Mouse (Mus musculus): ENCODE measurements around the gene Pim1.
"Not testable (repeated sequence)": the region's sequence is repeated elsewhere in the genome, so short reads cannot be mapped to it uniquely, and the experiment has no call there.

Pim1 gene

DNA sequence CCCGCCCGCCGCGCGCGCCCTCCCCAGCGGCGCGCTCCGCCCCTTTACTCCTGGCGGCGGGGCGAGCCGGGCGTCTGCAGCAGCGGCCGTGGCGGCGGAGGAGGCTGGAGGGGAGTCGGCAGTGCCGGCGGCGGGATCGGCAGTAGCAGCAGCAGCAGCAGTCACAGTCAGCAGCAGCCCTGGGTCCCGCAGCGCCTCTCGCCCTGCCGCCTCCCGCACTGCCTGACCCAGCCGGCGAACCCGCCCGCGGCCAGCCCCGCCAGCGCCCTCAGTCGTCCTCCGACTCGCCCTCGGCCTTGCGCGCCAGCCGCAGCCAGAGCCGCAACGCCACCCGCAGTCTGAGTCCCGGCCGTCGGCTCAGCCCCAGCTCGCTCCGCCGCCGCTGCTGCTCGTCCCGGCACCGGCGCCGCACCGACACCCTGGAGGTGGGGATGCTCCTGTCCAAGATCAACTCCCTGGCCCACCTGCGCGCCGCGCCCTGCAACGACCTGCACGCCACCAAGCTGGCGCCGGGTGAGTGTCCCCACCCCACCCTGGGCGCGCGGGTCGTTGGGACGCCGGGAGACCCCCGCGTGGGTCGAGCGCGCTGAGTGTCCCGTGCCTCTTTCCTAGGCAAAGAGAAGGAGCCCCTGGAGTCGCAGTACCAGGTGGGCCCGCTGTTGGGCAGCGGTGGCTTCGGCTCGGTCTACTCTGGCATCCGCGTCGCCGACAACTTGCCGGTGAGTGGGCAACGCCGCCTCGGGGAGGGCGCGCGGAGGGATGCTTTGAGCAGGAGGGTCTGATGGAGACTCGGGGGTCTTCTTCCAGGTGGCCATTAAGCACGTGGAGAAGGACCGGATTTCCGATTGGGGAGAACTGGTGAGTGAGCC is at the start of gene Pim1:
Gene Pim1 (plus strand): TSS at position 41 of the 869 bp plus-strand sequence.
- DNase-seq (ENCODE audit: low spot score in 2 of 2) = peak; percentile 53 to 61

DNA sequence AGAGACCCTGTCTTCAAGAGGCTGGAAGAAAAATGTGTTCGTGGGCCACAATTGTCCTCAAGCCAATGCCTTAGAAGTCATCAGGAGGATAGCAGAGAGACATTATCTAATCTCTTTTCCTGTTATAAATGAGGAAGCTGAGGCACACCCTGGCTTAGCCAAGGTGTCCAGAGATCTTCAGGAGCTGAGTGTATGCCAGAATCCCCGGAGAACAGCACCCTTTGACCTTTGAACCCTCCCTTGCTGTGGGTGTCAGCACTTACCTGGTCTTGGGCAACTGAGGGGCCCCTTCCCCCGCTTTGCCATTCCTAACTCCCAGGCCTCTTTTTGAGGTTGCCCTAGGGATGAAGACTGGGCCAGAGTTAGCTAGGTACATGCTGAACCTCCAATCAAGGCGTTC is 49.0 kb upstream of the Pim1 start:
- DNase-seq (ENCODE audit: low spot score in 2 of 2) = no peak

DNA sequence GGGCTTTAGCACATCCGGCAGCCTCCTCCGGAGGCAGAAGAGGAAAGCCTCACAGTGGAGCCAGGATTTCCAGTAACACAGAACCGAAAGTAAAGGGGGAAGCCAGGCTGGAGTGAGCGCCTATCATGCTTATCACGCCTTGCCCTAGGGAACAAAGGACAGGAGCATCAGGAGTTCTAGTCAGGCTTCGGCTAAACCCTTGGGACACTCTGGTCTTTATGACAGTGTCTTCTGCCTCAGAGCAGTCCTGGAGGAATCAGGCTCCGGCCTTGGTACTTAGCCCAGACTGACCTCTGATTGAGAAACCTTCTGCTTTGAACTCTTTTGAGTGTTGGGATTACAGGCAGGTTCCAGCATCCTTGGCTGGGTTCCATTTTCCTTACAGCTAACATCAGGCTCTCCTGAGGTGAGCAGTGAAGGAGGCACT is 48.4 kb upstream of the Pim1 start:
- no peak for DNase-seq (ENCODE audit: low spot score in 2 of 2)

DNA sequence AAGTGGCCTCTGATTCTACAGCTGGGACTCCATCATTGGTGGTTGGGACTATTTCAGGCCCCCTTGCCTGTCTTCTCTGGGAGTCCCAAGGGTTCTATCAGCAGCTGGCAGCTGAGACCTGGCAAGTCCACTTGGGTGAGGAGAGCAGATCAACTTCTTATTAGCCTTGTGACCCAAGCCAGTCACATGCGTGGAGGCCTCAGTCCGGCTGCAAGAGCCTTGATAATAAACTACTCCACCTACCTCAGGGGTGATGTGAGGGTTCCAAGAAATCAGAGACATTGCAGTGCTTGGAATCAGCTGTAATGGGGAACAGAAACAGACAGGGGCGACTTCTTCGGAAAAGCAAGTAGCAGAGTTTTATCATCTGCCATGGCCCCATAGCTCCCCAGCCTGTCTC is 46.8 kb upstream of the Pim1 start:
- DNase-seq (ENCODE audit: low spot score in 2 of 2) = no peak

DNA sequence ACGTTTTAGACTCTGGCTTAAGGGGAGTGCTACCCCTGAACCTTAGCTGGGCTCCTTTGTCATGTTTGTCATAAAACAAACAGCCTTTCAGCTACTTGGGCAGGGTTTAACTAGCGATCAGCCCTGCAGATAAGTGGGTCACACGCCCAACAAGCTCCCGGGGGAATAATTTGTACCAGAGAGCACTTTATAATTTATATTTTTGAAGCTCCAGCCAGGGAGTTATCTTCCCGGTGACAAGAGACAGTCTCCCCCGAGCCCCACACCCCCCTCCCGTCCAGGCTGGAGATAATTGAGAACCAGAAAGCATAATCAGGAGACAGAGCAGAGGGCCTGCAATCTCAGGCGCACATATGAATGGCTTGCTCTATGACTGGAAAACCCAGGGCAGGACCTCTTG is 45.5 kb upstream of the Pim1 start:
- DNase-seq (ENCODE audit: low spot score in 2 of 2) = no peak

DNA sequence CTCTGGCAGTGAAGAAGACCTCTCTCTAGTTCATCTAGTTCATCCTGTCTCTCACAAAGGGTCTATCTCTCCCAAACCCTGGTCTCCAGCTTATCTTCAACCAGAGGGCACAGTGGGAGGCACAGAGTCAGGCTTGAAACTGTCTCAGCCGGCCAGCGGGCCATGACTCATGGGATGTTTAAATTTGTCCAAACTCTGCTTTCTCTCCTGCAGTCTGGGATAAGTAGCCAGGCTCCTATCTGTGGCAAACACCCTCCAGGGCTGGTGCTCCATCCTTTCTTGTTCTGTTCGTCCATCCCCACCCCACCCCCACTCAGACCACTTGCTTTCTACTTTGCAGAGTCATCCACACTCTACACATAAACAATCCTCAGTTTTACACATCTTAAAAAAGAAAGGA is 43.2 kb upstream of the Pim1 start:
- no peak for DNase-seq (ENCODE audit: low spot score in 2 of 2)

DNA sequence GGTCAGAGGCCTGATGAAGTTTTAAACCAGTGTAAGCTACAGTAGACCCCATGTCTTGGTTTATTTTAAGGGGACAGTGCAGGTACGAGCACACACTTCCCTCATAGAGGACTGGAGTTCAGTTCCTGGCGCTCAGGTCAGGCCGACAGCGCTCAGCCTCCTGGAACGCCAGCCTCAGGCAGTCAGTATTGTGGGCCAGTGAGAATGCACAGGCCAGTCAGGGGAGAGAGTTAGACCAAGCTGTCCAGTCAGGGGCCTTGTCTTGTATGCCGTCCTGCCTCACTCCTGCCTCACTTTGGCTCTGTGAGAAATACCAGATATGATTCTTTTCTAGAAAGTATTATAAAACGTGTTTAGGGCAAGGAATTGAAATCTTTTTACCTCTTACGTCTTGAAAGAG is 42.5 kb upstream of the Pim1 start:
- no peak for DNase-seq (ENCODE audit: low spot score in 2 of 2)

DNA sequence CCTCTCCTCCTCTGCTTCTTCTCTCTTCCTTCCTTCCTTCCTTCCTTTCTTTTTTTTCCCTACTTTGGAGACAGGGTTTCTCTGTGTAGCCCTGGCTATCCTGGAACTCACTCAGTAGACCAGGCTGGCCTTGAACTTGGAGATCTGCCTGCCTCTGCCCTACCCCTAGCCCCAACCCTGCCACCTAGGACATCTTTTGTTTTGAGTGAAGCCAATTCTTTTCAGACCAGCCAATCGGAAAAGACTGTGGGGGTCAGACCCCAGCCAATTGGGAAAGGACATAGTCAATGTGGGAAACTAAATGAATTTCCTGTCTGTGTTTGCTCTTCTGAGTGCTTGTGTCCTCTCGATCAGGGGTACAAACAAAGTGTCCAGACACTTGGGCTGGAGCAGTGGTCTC is 42.0 kb upstream of the Pim1 start:
- DNase-seq (ENCODE audit: low spot score in 2 of 2) = no peak

DNA sequence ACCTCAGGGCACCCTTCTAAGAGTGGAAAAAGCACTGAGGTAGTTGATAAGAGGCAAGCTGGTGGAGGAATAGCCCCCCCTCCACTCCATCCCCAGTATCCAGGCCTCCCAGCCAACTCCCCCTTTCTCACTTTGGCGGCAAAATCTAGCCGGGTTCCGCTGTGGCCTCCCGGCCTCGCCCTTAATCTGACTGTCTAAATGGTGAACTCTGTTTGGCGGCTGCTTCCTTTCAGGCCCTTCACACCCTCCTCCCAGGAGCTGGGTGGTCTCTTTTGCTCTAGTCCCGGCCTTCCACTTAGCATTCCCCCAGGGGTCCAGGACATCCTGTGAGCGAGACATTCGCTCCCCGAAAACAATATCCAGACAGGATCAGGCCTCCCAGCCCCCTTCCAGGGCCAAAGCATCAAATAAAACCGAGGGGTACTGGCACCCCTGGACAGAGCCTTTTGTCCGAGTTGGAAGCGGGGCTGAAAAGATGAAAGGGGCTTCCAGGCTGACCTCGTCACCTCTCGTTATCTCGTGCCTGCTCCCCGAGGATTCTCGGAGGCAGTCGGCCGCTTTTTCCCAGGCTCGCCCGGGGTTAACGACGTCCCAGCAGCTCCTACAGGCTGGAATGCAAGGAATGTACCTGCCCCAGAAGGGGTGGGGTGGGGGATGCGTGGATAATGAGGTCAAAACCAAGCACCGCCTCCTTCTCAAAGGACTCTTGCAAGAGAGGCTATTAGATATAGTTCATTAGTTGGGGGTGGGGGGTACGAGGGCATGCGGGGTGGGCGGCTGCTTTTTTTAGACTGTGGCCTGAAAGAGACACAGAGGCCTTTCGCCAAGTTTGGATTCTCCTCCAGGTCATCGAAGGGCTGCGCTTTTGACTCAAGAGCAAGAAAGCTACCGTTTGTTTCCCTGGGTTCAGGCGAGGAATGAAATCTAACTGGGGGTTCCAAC is 39.4 kb upstream of the Pim1 start:
- no peak for DNase-seq (ENCODE audit: low spot score in 2 of 2)

DNA sequence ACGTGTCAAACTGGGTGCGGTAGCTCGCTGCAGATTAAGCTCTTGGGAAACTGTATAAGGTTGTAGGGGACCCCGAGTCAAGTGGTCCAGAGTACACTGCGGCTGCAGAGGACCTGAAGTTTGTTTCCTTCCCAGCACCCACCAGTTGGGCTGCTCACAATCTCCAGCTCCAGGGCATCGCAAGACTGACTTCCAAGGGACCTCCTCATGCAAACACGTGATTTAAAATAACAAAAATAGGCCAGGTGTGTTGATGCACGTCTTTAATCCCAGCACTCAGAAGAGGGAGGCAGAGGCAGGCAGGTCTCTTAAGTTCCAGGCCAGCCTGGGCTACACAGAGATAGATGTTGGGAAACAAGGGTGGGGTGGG is 38.7 kb upstream of the Pim1 start:
- no peak for DNase-seq (ENCODE audit: low spot score in 2 of 2)

DNA sequence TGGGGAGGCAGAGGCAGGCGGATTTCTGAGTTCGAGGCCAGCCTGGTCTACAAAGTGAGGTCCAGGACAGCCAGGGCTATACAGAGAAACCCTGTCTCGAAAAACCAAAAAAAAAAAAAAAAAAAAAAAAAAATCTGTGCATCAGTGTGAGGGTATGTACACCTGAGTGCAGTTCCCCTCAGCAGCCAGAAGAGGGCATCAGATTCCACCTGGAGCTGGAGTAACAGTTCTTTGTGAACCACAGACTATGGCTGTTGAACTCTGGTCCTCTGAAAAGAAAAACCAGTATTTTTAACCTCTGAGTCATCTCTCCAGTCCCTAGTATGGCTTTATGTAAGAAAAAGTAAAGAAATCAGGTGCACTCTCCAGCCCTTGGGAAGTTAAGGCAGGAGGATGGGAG is 36.4 kb upstream of the Pim1 start:
- DNase-seq (ENCODE audit: low spot score in 2 of 2) = not testable (repeated sequence)

DNA sequence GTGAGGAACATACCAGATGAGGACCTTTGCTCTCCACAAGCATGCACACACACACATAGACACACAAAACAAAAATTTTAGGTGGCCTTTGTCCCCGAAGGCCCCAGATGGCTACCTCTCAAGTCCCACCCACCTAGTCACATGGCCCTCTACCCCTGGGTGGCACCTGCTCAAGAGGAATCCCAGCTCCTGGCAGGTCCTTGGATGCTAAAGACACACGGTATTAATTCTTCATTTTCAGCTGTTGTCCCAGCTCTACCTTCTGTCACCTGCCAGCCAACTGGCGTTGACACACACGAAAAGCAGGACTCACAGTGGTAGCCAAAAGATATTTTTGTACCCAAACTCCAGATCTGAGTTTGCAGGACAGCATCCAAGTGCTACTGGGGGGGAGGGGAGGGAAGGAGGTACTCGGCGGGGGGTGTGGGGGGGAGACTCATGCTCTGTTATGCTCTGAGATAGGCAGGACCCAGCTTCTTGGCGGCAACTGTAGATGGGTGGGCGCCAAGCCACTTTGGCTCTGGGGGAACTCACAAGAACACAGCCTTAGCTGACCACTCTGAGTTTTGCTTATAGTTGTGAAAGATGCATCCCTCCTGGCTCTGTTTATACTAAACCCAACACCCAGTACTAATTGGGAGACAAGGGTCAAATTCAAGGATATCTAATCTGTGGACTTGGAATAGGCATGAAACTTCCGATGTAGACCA is 35.0 kb upstream of the Pim1 start:
- no peak for DNase-seq (ENCODE audit: low spot score in 2 of 2)

DNA sequence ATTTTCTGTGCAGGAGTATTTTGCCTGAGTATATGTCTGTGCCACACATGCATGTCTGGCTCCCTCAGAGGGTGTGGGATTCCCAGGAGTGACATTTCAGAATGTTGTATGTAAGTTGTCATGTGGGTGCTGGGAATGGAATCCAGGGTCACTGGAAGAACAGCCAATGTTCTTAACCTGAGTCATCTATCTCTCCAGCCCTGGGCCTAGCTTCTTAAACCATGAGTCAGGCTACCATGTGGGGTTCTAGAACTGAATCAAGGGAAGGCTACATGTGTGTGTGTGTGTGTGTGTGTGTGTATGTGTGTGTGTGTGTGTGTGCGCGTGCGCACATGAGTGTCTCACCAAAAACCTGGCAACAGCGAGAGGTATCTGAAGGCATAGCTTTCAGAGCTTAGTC is 34.1 kb upstream of the Pim1 start:
- DNase-seq (ENCODE audit: low spot score in 2 of 2) = no peak

DNA sequence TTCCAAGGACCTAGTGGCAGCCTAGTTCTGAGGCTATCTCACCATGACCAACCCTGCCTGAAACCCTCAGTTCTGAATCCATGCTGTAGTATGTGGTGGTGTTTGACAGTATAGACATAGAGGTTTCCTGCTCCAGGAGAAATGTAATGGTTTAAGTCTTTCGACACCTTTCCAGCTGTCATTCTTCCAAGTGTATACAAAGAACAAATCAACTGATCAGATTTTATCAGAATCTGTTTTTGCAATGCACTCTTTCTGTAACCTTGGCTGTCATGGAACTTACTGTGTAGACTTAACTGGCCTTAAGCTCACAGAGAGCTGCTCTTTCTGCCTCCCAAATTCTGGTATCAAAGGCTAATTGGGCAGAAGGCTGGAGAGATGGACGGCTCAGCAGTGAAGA is 33.6 kb upstream of the Pim1 start:
- DNase-seq (ENCODE audit: low spot score in 2 of 2) = no peak

DNA sequence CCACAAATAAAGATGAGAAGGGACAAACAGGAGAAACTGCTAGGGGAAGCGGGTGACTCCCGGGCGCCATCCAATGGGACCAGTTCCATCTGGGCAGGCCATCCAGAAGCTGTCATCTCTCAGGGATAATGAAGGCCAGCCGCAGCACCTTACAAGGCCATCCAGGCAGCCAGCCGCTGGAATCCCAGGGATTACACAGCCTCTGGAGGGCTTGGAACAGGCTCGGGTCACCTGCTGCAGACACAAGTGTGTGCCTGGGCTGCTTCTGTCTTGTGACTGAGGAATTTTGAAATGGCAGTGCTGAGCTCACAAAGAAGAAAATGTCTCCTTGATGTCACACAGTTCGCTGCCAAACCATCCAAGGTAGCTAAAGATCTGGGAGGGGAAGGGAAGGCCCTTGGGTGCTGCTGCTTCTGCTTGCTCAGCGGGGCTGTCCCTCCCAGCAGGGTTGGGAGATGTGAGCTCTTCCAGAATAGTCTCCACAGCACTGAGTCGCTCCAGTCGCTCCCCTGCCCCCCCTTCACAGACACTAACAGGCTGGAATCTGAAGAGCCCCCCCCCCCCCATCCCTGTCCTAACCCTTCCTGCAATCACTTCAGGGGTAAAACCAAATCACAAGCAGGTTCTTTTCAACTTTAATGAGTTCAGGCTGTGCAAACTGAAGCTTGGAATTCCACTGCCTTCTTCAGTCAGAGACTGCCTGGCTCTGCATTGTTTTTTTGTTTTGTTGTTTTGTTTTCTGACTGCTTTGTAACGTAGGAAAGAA is 32.6 kb upstream of the Pim1 start:
- no peak for DNase-seq (ENCODE audit: low spot score in 2 of 2)

DNA sequence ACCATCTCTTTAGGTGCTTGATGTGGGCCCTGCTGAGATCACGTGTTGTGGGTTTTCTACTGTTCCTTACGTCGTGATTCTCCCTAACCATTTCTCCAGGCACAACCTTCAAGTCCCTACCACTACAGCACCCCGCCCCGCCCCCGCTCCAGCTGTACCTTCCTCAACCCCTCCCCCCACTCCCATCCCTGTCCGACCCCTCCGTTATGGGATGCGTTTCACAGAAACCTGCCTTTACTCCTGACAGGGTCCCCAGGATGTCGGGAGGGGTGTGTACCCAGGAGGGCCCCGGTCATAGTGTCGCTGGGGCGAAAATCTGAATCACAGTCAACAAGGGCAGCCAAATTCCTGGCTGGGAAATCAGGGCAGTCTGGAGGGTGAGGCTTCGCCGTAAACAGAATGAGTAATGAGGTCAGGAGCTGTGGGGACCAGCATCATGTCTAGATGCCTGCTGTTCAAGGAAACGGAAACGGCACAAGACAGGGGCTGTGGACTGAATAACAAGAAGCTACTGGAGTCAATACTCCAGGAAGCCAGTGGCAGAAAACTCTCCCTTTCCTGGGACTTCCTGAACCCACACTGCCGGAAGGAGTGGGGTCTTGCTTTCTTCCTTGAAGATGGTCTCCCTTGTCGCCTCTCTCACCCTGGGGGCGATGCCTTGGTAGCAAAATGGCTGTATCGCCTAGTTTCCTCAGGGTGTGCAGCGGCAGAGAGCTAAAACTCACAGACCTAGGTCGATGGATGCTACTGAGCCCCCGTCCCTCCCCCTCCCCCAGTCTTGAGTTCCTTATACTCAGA is 31.0 kb upstream of the Pim1 start:
- peak in 1 of 2 experiments; percentile 33 for DNase-seq (ENCODE audit: low spot score in 2 of 2)

DNA sequence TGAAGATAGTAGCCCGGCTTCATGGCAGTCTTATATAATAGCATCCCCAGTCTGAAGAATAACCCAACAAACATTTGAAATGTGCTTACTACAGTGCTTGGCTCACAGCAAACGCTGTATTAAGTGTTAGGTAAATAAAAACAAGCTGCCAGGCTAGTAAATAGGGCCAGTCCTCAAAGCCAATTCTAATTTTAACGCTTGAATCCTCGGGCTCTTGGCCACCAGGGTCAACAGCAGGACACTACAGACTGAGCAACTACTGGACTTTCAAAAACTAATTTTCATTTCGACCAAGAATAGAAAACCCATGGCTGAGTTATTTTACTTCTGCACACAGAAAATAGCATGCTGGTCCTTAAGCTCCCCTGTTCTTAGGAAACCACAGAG is 30.4 kb upstream of the Pim1 start:
- DNase-seq (ENCODE audit: low spot score in 2 of 2) = no peak

DNA sequence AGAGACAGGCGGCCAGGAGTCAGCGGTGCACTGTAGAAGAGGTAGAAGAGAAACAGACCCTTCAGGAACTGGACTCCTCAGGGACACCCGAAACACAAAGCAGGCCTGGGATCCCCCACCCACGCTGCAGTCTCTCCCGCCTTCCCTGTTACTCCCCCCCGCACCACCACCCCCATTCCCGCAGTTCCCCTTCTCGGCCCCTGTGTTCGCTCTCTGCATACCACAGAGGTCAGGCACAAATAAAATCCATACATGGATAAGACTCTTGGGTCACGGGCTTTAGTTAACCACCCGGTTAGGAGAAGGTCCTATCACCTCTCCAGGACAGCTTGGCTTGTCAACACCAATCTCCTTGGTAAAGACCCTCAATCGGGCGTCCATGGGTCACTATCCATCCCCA is 26.9 kb upstream of the Pim1 start:
- DNase-seq (ENCODE audit: low spot score in 2 of 2) = no peak

DNA sequence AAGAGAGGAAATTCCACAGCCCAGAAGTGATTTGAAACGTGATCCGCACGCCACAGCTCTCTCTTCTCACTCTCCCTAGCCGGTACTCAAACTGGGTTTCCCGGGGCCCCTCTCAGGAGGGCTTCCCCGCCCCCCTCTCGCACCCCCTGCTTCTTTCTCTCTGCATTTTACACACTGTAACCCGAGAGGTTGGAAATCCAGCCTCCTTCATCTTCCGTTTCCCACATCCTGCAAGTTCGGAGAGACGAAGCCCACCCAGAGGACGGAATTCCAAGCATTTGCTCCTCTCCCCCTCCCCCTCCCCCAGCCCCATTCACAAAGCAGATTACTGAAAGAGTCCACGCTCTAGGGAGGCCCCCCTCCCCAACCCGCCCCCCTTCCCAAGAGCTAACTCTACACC is 26.5 kb upstream of the Pim1 start:
- no peak for DNase-seq (ENCODE audit: low spot score in 2 of 2)

DNA sequence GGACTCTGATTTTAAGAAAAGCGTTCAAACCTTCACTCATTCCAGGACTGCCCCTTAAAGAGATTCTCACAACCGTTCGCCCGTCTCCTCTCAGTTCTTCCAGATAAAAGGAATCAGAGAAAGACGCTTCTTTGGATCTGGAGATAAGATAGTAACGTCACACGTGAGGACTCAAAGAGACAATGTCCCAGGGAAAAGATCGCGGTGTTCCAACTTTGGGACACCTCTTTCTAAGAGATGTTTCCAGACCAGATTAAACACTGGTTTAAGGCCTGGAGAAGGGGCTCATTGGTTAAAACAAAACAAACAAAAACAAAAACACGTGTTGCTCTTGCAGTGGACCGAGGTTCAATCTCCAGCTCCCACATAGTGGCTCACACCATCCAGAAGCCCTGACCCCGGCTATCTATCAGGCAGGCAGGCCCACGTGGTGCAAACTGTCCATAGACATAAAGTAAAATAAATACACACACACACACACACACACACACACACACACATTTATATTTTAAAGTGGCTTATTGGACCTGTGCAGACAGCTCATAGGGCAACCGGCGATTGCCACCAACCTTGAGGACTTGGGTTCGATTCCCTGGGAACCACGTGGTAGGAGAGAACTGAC is 25.9 kb upstream of the Pim1 start:
- DNase-seq (ENCODE audit: low spot score in 2 of 2) = no peak
